8 mouse cellular contexts compared by ENCODE assay signal in the genomic region with DNA sequence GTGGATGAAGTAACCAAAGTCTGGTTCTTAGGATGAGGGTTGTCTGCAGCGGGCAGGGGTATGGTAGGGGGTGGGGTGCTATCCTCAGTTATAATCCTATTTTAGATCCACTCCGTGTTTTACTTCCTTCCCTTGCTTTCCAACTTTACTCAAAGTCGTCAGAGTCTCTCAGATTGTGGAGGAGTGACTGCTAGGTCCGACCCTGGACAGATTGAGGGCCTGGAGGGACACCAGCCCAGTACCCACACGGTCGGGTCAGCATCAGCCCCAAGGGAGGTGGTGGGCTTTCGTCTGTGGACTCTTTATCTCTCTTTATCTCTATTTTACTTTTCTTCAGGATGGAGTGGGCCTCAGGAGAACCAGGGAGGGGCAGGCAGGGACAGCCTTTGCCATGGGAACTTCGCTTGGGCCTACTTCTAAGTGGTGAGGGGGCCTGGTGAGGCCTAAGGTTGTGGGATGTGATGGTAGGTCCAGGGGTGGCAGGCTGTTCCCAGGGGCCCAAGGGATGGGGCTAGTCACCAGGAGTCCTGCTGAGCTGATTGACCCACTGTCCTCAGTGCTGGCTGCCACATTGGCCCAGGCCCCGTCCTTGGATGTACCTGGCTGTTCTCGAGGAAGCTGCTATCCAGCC. TPM values are rescaled to one million over a fixed set of nuclear protein-coding genes. Genes with fewer than 3 reads are reported as not detected.
A peak's percentile ranks its signal among the peaks of the same experiment; 100 is the strongest.
DNase-seq lines count a peak whose midpoint lies in the region; ATAC-seq and TF ChIP-seq lines count a peak whose summit lies in the region.

A gene (plus strand): TSS at position 16 of the 631 bp plus-strand sequence.

- no peak for DNase-seq in cerebellum, adult 2 months
- DNase-seq in cerebellum, postnatal 25 days, result no peak
- DNase-seq in gastrocnemius, postnatal 4 days (ENCODE audit: low spot score in 2 of 2), result peak in 1 of 2 experiments; percentile 35
- peak; percentile 84 for DNase-seq in intestine, embryonic 14.5 days (ENCODE audit: low spot score)
- peak; percentile 42 for DNase-seq in neural tube, embryonic 11.5 days (ENCODE audit: low spot score)

- H3K27ac ChIP-seq in cerebellum, adult 2 months (ENCODE audit: insufficient read depth, low read length), result no peak within 1 kb of the TSS
- peak within 1 kb of the TSS; percentile 94 for H3K27ac ChIP-seq in brown adipose tissue, adult 24 weeks (replicated peaks; ENCODE audit: low read depth, low read length)
- H3K27ac ChIP-seq in intestine, embryonic 14.5 days (ENCODE audit: low read depth), result peak within 1 kb of the TSS; percentile 87
- peak within 1 kb of the TSS; percentile 92 for H3K27ac ChIP-seq in limb, embryonic 15.5 days
- H3K27ac ChIP-seq in neural tube, embryonic 11.5 days (ENCODE audit: low read depth, low read length), result 0 out of 2 replicates have a peak within 1 kb of the TSS, but pooled peaks have one; percentile 14

- H3K27me3 ChIP-seq in cerebellum, adult 2 months (ENCODE audit: control insufficient read depth, insufficient read depth, low read length), result no peaks in the 10 kb centered on the region
- no peaks in the 10 kb centered on the region for H3K27me3 ChIP-seq in intestine, embryonic 14.5 days (replicated peaks; ENCODE audit: control insufficient read depth, insufficient read depth, low read length)
- no peaks in the 10 kb centered on the region for H3K27me3 ChIP-seq in limb, embryonic 15.5 days
- H3K27me3 ChIP-seq in neural tube, embryonic 11.5 days (ENCODE audit: control insufficient read depth, insufficient read depth, low read length), result no peaks in the 10 kb centered on the region

- peak; percentile 49 for ATAC-seq in intestine, embryonic 14.5 days (replicated peaks; ENCODE audit: low FRiP score, low TSS enrichment, low read depth)
- ATAC-seq in limb, embryonic 15.5 days (ENCODE audit: insufficient number of reproducible peaks, low FRiP score, low TSS enrichment, low read depth), result peak; percentile 57; the same call in 1 of the 2 replicates
- ATAC-seq in neural tube, embryonic 11.5 days (ENCODE audit: insufficient read depth, low FRiP score, low TSS enrichment), result peak; percentile 60; the same call in 1 of the 2 replicates
- no peak for ATAC-seq in erythroid progenitor cell, adult 5-6 weeks (replicated peaks; ENCODE audit: low FRiP score, poor library complexity, severe bottlenecking)

- peak within 1 kb of the TSS; percentile 73 for H3K9ac ChIP-seq in intestine, embryonic 14.5 days (ENCODE audit: low read length)
- peak within 1 kb of the TSS; percentile 65 for H3K9ac ChIP-seq in limb, embryonic 15.5 days
- peak within 1 kb of the TSS; percentile 53 for H3K9ac ChIP-seq in neural tube, embryonic 11.5 days (ENCODE audit: low read length)

- WGBS in cerebellum, adult 2 months, result 40% methylated on average over 10 of the region's 10 CpGs
- WGBS in intestine, embryonic 14.5 days, result 8% methylated on average over 10 of the region's 10 CpGs
- WGBS in limb, embryonic 15.5 days, result 7% methylated on average over 10 of the region's 10 CpGs
- WGBS in neural tube, embryonic 11.5 days, result 15% methylated on average over 10 of the region's 10 CpGs

- TF ChIP-seq CTCF in cerebellum, adult 2 months (IDR thresholded peaks at IDR 0.05; ENCODE audit: borderline replicate concordance, insufficient read depth, low read depth, low read length), result no peak

- H3K4me3 ChIP-seq in cerebellum, adult 2 months (replicated peaks; ENCODE audit: insufficient read depth, low read depth, low read length), result peak within 1 kb of the TSS; percentile 35
- H3K4me3 ChIP-seq in brown adipose tissue, adult 24 weeks (ENCODE audit: insufficient read depth, low read depth, low read length), result peak within 1 kb of the TSS; percentile 98
- peak within 1 kb of the TSS; percentile 68 for H3K4me3 ChIP-seq in intestine, embryonic 14.5 days (ENCODE audit: low read depth, low read length)
- H3K4me3 ChIP-seq in limb, embryonic 15.5 days, result peak within 1 kb of the TSS; percentile 65
- peak within 1 kb of the TSS; percentile 35 for H3K4me3 ChIP-seq in neural tube, embryonic 11.5 days (ENCODE audit: low read depth, low read length)

- H3K36me3 ChIP-seq in intestine, embryonic 14.5 days (ENCODE audit: control insufficient read depth, insufficient read depth, low read length), result peaks cover 32% of the 10 kb centered on the region
- peaks cover 37% of the 10 kb centered on the region for H3K36me3 ChIP-seq in limb, embryonic 15.5 days
- no peaks in the 10 kb centered on the region; the same call in none of the 2 replicates for H3K36me3 ChIP-seq in neural tube, embryonic 11.5 days (ENCODE audit: control insufficient read depth, insufficient read depth, low read length)

- H3K4me1 ChIP-seq in cerebellum, adult 2 months (ENCODE audit: control insufficient read depth, insufficient read depth, low read length), result no peaks in the 10 kb centered on the region
- H3K4me1 ChIP-seq in brown adipose tissue, adult 24 weeks (ENCODE audit: control insufficient read depth, insufficient read depth, insufficient read length, low read length), result peaks cover 14% of the 10 kb centered on the region
- peaks cover 17% of the 10 kb centered on the region for H3K4me1 ChIP-seq in intestine, embryonic 14.5 days (replicated peaks; ENCODE audit: control insufficient read depth, insufficient read depth, low read length)
- peaks cover 28% of the 10 kb centered on the region for H3K4me1 ChIP-seq in limb, embryonic 15.5 days
- H3K4me1 ChIP-seq in neural tube, embryonic 11.5 days (ENCODE audit: control insufficient read depth, insufficient read depth, low read length), result peaks cover 5% of the 10 kb centered on the region

- TF ChIP-seq POLR2A in cerebellum, adult 2 months (IDR thresholded peaks at IDR 0.05; ENCODE audit: borderline replicate concordance, insufficient read depth, low read length), result no peak

- peak within 1 kb of the TSS; percentile 91 for H3K4me2 ChIP-seq in intestine, embryonic 14.5 days (ENCODE audit: low read length)
- H3K4me2 ChIP-seq in limb, embryonic 15.5 days, result peak within 1 kb of the TSS; percentile 85
- peak within 1 kb of the TSS; percentile 59 for H3K4me2 ChIP-seq in neural tube, embryonic 11.5 days (ENCODE audit: low read depth)

- no peaks in the 10 kb centered on the region for H3K9me3 ChIP-seq in intestine, embryonic 14.5 days (ENCODE audit: control insufficient read depth, low read length)
- H3K9me3 ChIP-seq in limb, embryonic 15.5 days, result no peaks in the 10 kb centered on the region
- H3K9me3 ChIP-seq in neural tube, embryonic 11.5 days (ENCODE audit: control insufficient read depth, low read length), result no peaks in the 10 kb centered on the region

RNA-seq across cellular contexts. Expression of the gene that starts here (rescaled TPM):
- polyA plus RNA-seq in cerebellum, adult 2 months (2012; rRNA removed), result 31.0 and 34.2 TPM in 2 replicates
- polyA plus RNA-seq in brown adipose tissue, adult 24 weeks (2012; ENCODE audit: insufficient read depth, insufficient read length, missing spikeins), result 19.1 and 38.4 TPM in 2 replicates
- 100 to 1,000 TPM; 180 to 191 TPM for total RNA-seq in gastrocnemius, postnatal 4 days (2021)
- polyA plus RNA-seq in intestine, embryonic 14.5 days (2014; fragmentation: Nextera tagmentation; extraction: Ambion mirVana), result 32.3 and 33.7 TPM in 2 replicates
- 78.4 and 79.9 TPM in 2 replicates for polyA plus RNA-seq in limb, embryonic 15.5 days (2015; fragmentation: Nextera tagmentation; extraction: Ambion mirVana)
- 17.2 and 18.1 TPM in 2 replicates for polyA plus RNA-seq in neural tube, embryonic 11.5 days (2014; fragmentation: Nextera tagmentation; extraction: Ambion mirVana)
- total RNA-seq in erythroid progenitor cell, adult 5-6 weeks (2015; ENCODE audit: low replicate concordance), result not detected in 2 replicates
- not detected in 2 replicates for total RNA-seq in erythroid progenitor cell, adult 5-6 weeks (2017; ENCODE audit: low replicate concordance)

Comparison
In these comparisons a context has a peak if more than half of its experiments do, and no peak if none do; other contexts are left out.
1. RNA of the gene that starts here (total RNA-seq): 180 to 191 TPM in gastrocnemius, postnatal 4 days; not detected in erythroid progenitor cell, adult 5-6 weeks; every median in the first group is over 100 times any median in the second.
2. DNase-seq: peak in intestine, embryonic 14.5 days (single experiment) and neural tube, embryonic 11.5 days (single experiment); none in cerebellum, adult 2 months (0 of 2) and cerebellum, postnatal 25 days (0 of 2).
3. H3K4me3 ChIP-seq: peak in every context shown above with its lines; median percentile 98 in brown adipose tissue, adult 24 weeks; 68 in intestine, embryonic 14.5 days; 65 in limb, embryonic 15.5 days; 35 in cerebellum, adult 2 months; 35 in neural tube, embryonic 11.5 days.
4. Peak in every context shown above with its lines, with median percentiles within 50 percentile points of each other: H3K4me2 ChIP-seq and H3K9ac ChIP-seq.